Mouse (Mus musculus): ENCODE measurements around the gene Timp4. TPM values are rescaled to one million over a fixed set of nuclear protein-coding genes. Genes with fewer than 3 reads are reported as not detected.

The Timp4 gene
- polyA plus RNA-seq, 1 experiment from 2014 or later, result 10.2 TPM

- Histone ChIP-seq H3K4me2 (no peak overlapping the region), H3K4me1 (no peaks in the 10 kb centered on the region), H3K27ac (no peak overlapping the region), H3K4me3 (no peak overlapping the region), H3K36me3 (replicated peaks) (no peaks in the 10 kb centered on the region), H3K9ac (no peak overlapping the region), H3K27me3 (replicated peaks) (no peaks in the 10 kb centered on the region), H3K9me3 (no peaks in the 10 kb centered on the region)
- ATAC-seq (replicated peaks), result no peak
- WGBS, result 74% methylated on average over 5 of the region's 5 CpGs
Measured at GRCm38 (mm10) chr6:115213129-115213528, 38.9 kb downstream of the Timp4 start.

DNA sequence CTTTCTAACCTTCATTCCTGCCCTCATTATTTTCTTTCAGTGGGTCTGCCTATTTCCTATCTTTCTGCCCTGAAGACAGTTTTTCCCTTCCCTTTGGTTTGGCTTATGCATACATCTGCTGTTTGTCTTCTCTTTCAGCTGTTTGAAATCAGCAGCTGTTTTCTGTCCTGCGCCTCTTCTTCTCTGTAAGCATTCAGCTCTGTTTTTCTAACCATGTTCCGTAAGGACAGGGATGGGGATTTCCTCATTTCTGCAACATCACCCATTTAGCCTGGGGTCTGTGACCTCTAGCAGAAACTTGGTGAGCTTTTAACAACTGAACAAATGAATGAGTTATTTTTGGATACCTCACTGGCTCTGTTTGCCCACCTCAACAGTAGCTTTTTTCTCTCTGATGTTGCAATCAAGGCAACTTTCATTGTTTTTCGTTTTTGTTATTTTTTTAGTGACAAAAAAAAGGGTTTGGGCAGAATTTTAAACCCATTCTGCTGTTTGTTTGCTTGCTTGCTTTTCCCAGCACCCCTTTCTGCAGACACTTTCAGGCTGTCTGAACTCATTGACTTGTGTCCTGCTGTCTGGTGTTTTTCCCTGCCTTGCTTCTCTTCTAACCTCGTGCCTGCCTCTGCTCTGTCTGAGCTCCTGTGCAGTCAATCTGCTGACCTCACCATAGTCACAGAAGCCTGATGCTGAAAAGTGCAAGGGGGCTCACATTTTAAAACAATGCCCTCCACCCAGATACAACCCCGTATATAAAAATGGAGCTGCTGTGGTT, 39.7 kb downstream of the Timp4 start:
- no peak overlapping the region for H3K9ac ChIP-seq
- H3K4me1 ChIP-seq, result no peaks in the 10 kb centered on the region
- no peaks in the 10 kb centered on the region for H3K27me3 ChIP-seq (replicated peaks)
- H3K4me3 ChIP-seq, result no peak overlapping the region
- H3K27ac ChIP-seq, result no peak overlapping the region
- WGBS, result 68% methylated on average over 5 of the region's 5 CpGs
- H3K9me3 ChIP-seq, result no peaks in the 10 kb centered on the region
- H3K36me3 ChIP-seq (replicated peaks), result no peaks in the 10 kb centered on the region
- ATAC-seq (replicated peaks), result no peak
- H3K4me2 ChIP-seq, result no peak overlapping the region

DNA sequence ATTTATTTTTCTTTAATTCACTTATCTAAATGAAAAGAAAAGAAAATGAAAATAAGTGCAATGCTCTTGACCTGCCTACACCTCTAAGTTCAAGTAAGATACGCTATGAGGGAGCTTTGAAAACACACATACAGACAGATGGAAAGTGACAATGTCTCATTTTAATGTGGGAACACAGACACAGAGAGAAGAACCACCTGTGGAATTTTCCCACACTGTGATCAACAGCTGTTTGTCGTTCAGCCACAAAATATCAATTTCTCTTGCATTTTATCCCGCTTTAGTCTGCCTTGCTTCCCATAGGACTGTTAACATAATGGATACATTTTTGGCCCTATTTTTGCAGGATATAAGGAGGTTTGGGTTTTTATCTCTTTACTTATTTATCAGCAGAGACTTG, 41.2 kb downstream of the Timp4 start:
- Histone ChIP-seq H3K27ac (no peak overlapping the region), H3K9me3 (no peaks in the 10 kb centered on the region), H3K4me2 (no peak overlapping the region), H3K27me3 (replicated peaks) (no peaks in the 10 kb centered on the region), H3K9ac (no peak overlapping the region), H3K36me3 (replicated peaks) (no peaks in the 10 kb centered on the region), H3K4me1 (no peaks in the 10 kb centered on the region), H3K4me3 (no peak overlapping the region)
- 86% methylated on average over 3 of the region's 3 CpGs for WGBS
- ATAC-seq (replicated peaks), result no peak

GRCm38 (mm10) chr6:115210187-115210586, 41.8 kb downstream of the Timp4 start:
- ATAC-seq (replicated peaks), result no peak
- Histone ChIP-seq H3K4me1 (no peaks in the 10 kb centered on the region), H3K4me3 (no peak overlapping the region), H3K9me3 (no peaks in the 10 kb centered on the region), H3K9ac (no peak overlapping the region), H3K4me2 (no peak overlapping the region), H3K27me3 (replicated peaks) (no peaks in the 10 kb centered on the region), H3K27ac (no peak overlapping the region), H3K36me3 (replicated peaks) (no peaks in the 10 kb centered on the region)
- WGBS, result 89% methylated on average over 2 of the region's 2 CpGs

GRCm38 (mm10) chr6:115203029-115203428, 49.0 kb downstream of the Timp4 start:
- WGBS, result 70% methylated on average over 3 of the region's 3 CpGs
- H3K9me3 ChIP-seq, result no peaks in the 10 kb centered on the region
- H3K9ac ChIP-seq, result no peak overlapping the region
- H3K4me1 ChIP-seq, result no peaks in the 10 kb centered on the region
- no peak overlapping the region for H3K27ac ChIP-seq
- no peaks in the 10 kb centered on the region for H3K27me3 ChIP-seq (replicated peaks)
- H3K4me2 ChIP-seq, result no peak overlapping the region
- no peaks in the 10 kb centered on the region for H3K36me3 ChIP-seq (replicated peaks)
- no peak for ATAC-seq (replicated peaks)
- H3K4me3 ChIP-seq, result no peak overlapping the region

DNA sequence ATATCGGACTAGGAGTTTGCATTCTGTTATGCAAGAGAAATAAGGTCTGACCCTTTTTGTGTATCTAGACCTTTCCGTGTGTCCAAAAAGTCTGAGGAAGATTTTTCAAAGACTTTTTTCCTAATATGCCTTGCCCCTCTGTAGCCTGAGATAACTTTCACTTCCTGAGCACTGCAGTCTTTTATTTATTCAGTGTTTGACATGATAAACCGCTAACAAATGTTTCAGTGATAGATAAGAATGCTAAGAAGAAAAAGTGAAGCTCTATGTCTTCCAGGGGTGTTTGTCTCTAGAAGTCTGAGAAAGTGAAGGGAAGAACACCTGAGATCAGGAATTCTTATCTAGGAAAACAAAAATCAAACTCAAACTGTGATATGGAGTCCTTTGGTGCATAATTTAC, 51.3 kb downstream of the Timp4 start:
- H3K36me3 ChIP-seq (replicated peaks), result no peaks in the 10 kb centered on the region
- no peak overlapping the region for H3K9ac ChIP-seq
- H3K4me2 ChIP-seq, result no peak overlapping the region
- WGBS, result 90% methylated on average over 3 of the region's 3 CpGs
- H3K4me1 ChIP-seq, result no peaks in the 10 kb centered on the region
- no peak overlapping the region for H3K4me3 ChIP-seq
- H3K27ac ChIP-seq, result no peak overlapping the region
- no peaks in the 10 kb centered on the region for H3K9me3 ChIP-seq
- no peaks in the 10 kb centered on the region for H3K27me3 ChIP-seq (replicated peaks)
- ATAC-seq (replicated peaks), result no peak

Other genes starting within 250 kb of the Timp4 start
- 51.0 and 53.7 TPM in 2 replicates for gene Tamm41, start 214.3 kb downstream of the Timp4 start, polyA plus RNA-seq (2015; fragmentation: Nextera tagmentation; extraction: Ambion mirVana)
- gene Syn2, start 117.3 kb downstream of the Timp4 start, polyA plus RNA-seq (2015; fragmentation: Nextera tagmentation; extraction: Ambion mirVana), result 42.6 and 45.7 TPM in 2 replicates
- not detected in 2 replicates for gene Gm17482, start 24.9 kb downstream of the Timp4 start, polyA plus RNA-seq (2015; fragmentation: Nextera tagmentation; extraction: Ambion mirVana)
- gene Pparg, start 108.7 kb upstream of the Timp4 start, polyA plus RNA-seq (2015; fragmentation: Nextera tagmentation; extraction: Ambion mirVana), result 0.37 and 0.47 TPM in 2 replicates

Data from midbrain, embryonic 15.5 days (tissue).